Comparison of ENCODE assay signal across 15 mouse cellular contexts in genomic region chr12:4908391-4908790, GRCm38 (mm10). TPM values are rescaled to one million over a fixed set of nuclear protein-coding genes. Genes with fewer than 3 reads are reported as not detected.
A peak's percentile ranks its signal among the peaks of the same experiment; 100 is the strongest.
DNase-seq lines count a peak whose midpoint lies in the region; ATAC-seq and TF ChIP-seq lines count a peak whose summit lies in the region.
"Had no signal": no experiment of that assay in that cellular context is flagged by ENCODE, and none has a peak within 500 bp of the region (broad histone marks: within the 10 kb centered on the region; RNA-seq: fewer than 3 reads in every experiment).

No protein-coding gene starts in this region.

- 88% methylated on average over 7 of the region's 7 CpGs for WGBS in cerebellum, adult 2 months
- 87% methylated on average over 7 of the region's 7 CpGs for WGBS in kidney, embryonic 16.5 days
- 94% methylated on average over 7 of the region's 7 CpGs for WGBS in limb, embryonic 15.5 days

- H3K36me3 ChIP-seq in kidney, embryonic 16.5 days (ENCODE audit: insufficient read depth, low read length) = 0 out of 2 replicates have a peak, but pooled peaks cover 3% of the 10 kb centered on the region
- H3K36me3 ChIP-seq in limb, embryonic 15.5 days = no peaks in the 10 kb centered on the region

- no peak overlapping the region for H3K4me2 ChIP-seq in kidney, embryonic 16.5 days (replicated peaks; ENCODE audit: low read depth, low read length)
- no peak overlapping the region for H3K4me2 ChIP-seq in limb, embryonic 15.5 days

- H3K27ac ChIP-seq in cerebellum, adult 2 months (ENCODE audit: insufficient read depth, low read length) = no peak overlapping the region
- H3K27ac ChIP-seq in kidney, embryonic 16.5 days (ENCODE audit: low read length) = no peak overlapping the region
- no peak overlapping the region for H3K27ac ChIP-seq in limb, embryonic 15.5 days

- no peak overlapping the region for H3K9ac ChIP-seq in kidney, embryonic 16.5 days (replicated peaks; ENCODE audit: low read length)
- no peak overlapping the region for H3K9ac ChIP-seq in limb, embryonic 15.5 days

- no peak for TF ChIP-seq CTCF in cerebellum, adult 2 months (IDR thresholded peaks at IDR 0.05; ENCODE audit: borderline replicate concordance, insufficient read depth, low read depth, low read length)

- no peak for ATAC-seq in kidney, embryonic 16.5 days (ENCODE audit: low FRiP score, low TSS enrichment)
- ATAC-seq in limb, embryonic 15.5 days (ENCODE audit: insufficient number of reproducible peaks, low FRiP score, low TSS enrichment, low read depth) = no peak

- H3K4me3 ChIP-seq in cerebellum, adult 2 months (replicated peaks; ENCODE audit: insufficient read depth, low read depth, low read length) = peak overlapping the region; percentile 33
- peak overlapping the region; percentile 87; the same call in 1 of the 2 replicates for H3K4me3 ChIP-seq in kidney, embryonic 16.5 days (ENCODE audit: low read length)
- peak overlapping the region; percentile 75; the same call in 1 of the 2 replicates for H3K4me3 ChIP-seq in limb, embryonic 15.5 days

- DNase-seq in cerebellum, adult 2 months = no peak
- DNase-seq in cerebellum, adult 11-12 months = no peak
- DNase-seq in kidney, adult 18-20 months = no peak
- DNase-seq in CD4-positive helper T cell, adult 2 months (ENCODE audit: low read depth, low spot score) = peak; percentile 10
- DNase-seq in urinary bladder, postnatal 10 days (ENCODE audit: low spot score) = no peak
- no peak for DNase-seq in frontal cortex, postnatal 10 days (ENCODE audit: low spot score in 2 of 2)
- DNase-seq: cerebellum, adult 9-10 months; gastrocnemius, postnatal 25 days; kidney, adult 11 months; lung, postnatal 10 days; thymus, adult 18-20 months had no signal

- no peaks in the 10 kb centered on the region; the same call in 1 of the 2 replicates for H3K4me1 ChIP-seq in cerebellum, adult 2 months (ENCODE audit: control insufficient read depth, insufficient read depth, low read length)
- no peaks in the 10 kb centered on the region for H3K4me1 ChIP-seq in kidney, embryonic 16.5 days (ENCODE audit: insufficient read depth, low read length)
- no peaks in the 10 kb centered on the region for H3K4me1 ChIP-seq in limb, embryonic 15.5 days
- H3K4me1 ChIP-seq: embryonic facial prominence, embryonic 10.5 days had no signal

- no peaks in the 10 kb centered on the region for H3K9me3 ChIP-seq in kidney, embryonic 16.5 days (ENCODE audit: low read length)
- H3K9me3 ChIP-seq in limb, embryonic 15.5 days = no peaks in the 10 kb centered on the region
- H3K9me3 ChIP-seq: embryonic facial prominence, embryonic 10.5 days; forebrain, embryonic 13.5 days had no signal

- TF ChIP-seq POLR2A in cerebellum, adult 2 months (IDR thresholded peaks at IDR 0.05; ENCODE audit: borderline replicate concordance, insufficient read depth, low read length) = no peak

- H3K27me3 ChIP-seq in cerebellum, adult 2 months (ENCODE audit: control insufficient read depth, insufficient read depth, low read length) = no peaks in the 10 kb centered on the region
- H3K27me3 ChIP-seq in kidney, embryonic 16.5 days (ENCODE audit: insufficient read depth, low read length) = no peaks in the 10 kb centered on the region
- no peaks in the 10 kb centered on the region for H3K27me3 ChIP-seq in limb, embryonic 15.5 days
- H3K27me3 ChIP-seq: forebrain, embryonic 13.5 days had no signal

RNA-seq across cellular contexts. Expression of gene Ubxn2a, which starts 0.9 kb away (rescaled TPM):
- polyA plus RNA-seq in cerebellum, adult 2 months (2012; rRNA removed) = 32.6 and 36.6 TPM in 2 replicates
- 26.3 and 28.8 TPM in 2 replicates for polyA plus RNA-seq in kidney, embryonic 16.5 days (2015; fragmentation: Nextera tagmentation; extraction: Ambion mirVana)
- 24.6 and 25.6 TPM in 2 replicates for polyA plus RNA-seq in limb, embryonic 15.5 days (2015; fragmentation: Nextera tagmentation; extraction: Ambion mirVana)

RNA-seq across cellular contexts. Expression of gene Atad2b, which starts 8.8 kb away (rescaled TPM):
- 14.0 and 16.4 TPM in 2 replicates for polyA plus RNA-seq in cerebellum, adult 2 months (2012; rRNA removed)
- 6.3 and 9.2 TPM in 2 replicates for polyA plus RNA-seq in kidney, embryonic 16.5 days (2015; fragmentation: Nextera tagmentation; extraction: Ambion mirVana)
- polyA plus RNA-seq in limb, embryonic 15.5 days (2015; fragmentation: Nextera tagmentation; extraction: Ambion mirVana) = 6.8 and 9.6 TPM in 2 replicates

RNA-seq across cellular contexts. Expression of gene Mfsd2b, which starts 34.2 kb away (rescaled TPM):
- polyA plus RNA-seq in cerebellum, adult 2 months (2012; rRNA removed) = 3.0 TPM in 2 replicates
- polyA plus RNA-seq in kidney, embryonic 16.5 days (2015; fragmentation: Nextera tagmentation; extraction: Ambion mirVana) = 0.97 and 1.0 TPM in 2 replicates
- 0.94 and 1.1 TPM in 2 replicates for polyA plus RNA-seq in limb, embryonic 15.5 days (2015; fragmentation: Nextera tagmentation; extraction: Ambion mirVana)

Comparison
In these comparisons a context has a peak if more than half of its experiments do, and no peak if none do; other contexts are left out.
1. H3K4me3 ChIP-seq: peak in every context shown above with its lines; median percentile 87 in kidney, embryonic 16.5 days; 75 in limb, embryonic 15.5 days; 33 in cerebellum, adult 2 months.